Mouse (Mus musculus) right cerebral cortex, postnatal 25 days (tissue): ENCODE measurements around the gene Naxd.
A peak's percentile ranks its signal among the peaks of the same experiment; 100 is the strongest.

ENCODE experiments used
- DNase-seq: peaks from one replicate; pipeline ENCODE4 v3.0.0; 2022

Gene Naxd

GRCm38 (mm10) chr8:11557768-11558629, 60.7 kb downstream of the Naxd start:
- peak; percentile 94 for DNase-seq

DNA sequence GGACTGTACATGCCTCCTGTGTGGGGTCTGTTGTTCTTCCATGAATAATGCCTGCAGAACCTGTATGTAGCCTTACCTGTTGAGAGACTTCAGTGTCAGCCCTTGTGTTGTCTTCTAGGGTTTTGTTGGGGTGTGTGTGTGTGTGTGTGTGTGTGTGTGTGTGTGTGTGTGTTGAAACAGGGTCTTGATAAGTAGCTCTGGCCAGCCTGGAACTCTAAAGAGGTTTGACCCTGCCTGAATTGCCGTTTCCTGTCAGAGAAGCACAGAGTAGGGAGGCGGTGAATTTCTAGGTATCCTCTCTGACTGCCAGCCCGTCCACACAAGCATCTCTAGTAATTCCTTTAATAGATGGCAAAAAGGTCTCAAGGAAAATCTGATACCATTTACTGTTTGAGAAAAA, 62.2 kb downstream of the Naxd start:
- DNase-seq, result no peak

DNA sequence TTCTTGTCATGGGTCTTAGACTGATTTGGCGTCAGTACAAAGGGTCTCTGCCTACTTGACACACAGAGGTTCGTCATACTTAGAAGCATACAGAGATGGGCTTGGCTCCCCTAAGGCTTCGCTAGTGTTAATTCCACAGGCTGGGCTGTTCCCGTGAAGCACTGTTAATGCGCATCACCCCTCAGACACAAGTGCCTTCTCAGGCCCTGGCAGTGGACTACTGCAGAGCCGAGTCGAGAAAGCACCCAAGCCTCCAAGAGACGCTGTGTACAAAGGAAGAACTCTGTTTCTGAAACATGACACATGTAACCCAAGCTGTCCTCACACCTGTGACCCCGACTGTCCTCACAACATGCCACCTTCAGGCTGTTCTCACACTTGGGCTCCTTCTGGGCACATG, 62.9 kb downstream of the Naxd start:
- no peak for DNase-seq

DNA sequence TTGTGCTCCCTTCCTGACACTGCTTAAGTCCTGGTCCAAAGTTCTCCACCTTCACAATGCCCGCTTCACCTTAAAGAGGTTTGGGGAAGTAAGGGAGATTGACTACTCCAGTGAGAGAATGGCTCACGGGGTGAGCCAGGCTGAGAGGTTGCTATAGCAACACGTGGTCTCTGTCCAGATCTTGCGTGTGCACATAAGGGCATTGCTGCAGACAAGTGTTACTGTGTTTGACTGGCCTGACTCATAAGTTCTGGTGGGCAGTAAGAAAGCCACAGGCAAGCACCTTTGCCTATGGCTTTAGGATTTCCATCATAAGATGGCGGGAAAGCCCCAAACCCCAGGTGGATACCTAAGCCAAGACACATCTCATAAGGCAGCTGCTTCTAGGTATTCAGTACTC, 66.9 kb downstream of the Naxd start:
- no peak for DNase-seq
